Mouse (Mus musculus): ENCODE measurements around the gene Zhx3. TPM values are rescaled to one million over a fixed set of nuclear protein-coding genes. Genes with fewer than 3 reads are reported as not detected.
A peak's percentile ranks its signal among the peaks of the same experiment; 100 is the strongest.

Gene Zhx3
- polyA plus RNA-seq, 1 experiment from 2014 or later: 19.9 TPM

DNA sequence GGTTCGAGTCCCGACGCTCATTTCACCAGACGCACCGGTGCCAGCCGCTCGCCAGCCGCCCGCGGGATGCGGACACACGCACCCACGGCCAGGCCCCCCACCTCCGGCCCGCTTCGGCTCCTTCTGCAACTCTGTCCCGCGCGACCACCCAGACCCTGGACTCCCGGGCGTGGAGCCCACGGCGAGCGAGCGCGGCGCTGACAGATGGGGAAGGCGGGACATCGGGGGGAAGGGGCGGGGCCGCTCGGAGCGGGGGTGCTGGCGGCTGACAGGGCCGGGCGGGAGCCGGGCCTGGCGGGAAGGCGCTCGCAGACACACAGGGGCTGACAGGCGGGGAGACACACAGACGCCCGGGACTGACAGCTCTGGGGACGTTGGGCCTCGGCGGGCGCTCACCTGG, 403 bp downstream of the Zhx3 start:
- H3K4me1 ChIP-seq (ENCODE audit: control insufficient read depth, insufficient read depth, low read depth, low read length): peaks cover 13% of the 10 kb centered on the region
- H3K27ac ChIP-seq (ENCODE audit: low read depth, low read length): peak overlapping the region; percentile 99
- 1% methylated on average over 37 of the region's 47 CpGs for WGBS
- H3K4me2 ChIP-seq (ENCODE audit: low read length): peak overlapping the region; percentile 74
- H3K4me3 ChIP-seq (ENCODE audit: low read length): peak overlapping the region; percentile 84
- H3K9ac ChIP-seq (ENCODE audit: low read depth, low read length): peak overlapping the region; percentile 99
- no peaks in the 10 kb centered on the region for H3K27me3 ChIP-seq (replicated peaks; ENCODE audit: control insufficient read depth, insufficient read depth, low read length)
- ATAC-seq: peak; percentile 93
- no peaks in the 10 kb centered on the region for H3K9me3 ChIP-seq (ENCODE audit: control insufficient read depth, low read length)
- no peaks in the 10 kb centered on the region for H3K36me3 ChIP-seq (ENCODE audit: control insufficient read depth, insufficient read depth, low read length)

DNA sequence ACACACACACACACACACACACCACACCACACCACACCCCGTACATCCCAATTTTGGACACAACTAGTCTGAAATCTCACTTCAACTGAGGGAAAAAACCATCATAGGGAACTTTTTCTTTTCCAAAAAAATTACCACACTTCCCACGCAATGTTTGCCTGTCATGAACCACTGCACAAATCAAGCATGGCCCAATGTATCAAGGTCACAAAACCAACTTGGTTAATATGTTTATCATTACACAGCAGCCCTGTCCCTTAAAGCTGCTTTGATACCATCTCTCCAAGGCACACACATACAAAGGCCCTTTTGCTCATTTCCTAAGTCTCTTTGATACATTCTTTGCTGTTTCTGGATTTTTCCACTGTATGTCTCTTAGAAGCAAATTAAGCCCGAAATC, 1.5 kb downstream of the Zhx3 start:
- H3K9me3 ChIP-seq (ENCODE audit: control insufficient read depth, low read length): no peaks in the 10 kb centered on the region
- 80% methylated on average over 3 of the region's 3 CpGs for WGBS
- peak overlapping the region; percentile 54 for H3K4me2 ChIP-seq (ENCODE audit: low read length)
- peaks cover 13% of the 10 kb centered on the region for H3K4me1 ChIP-seq (ENCODE audit: control insufficient read depth, insufficient read depth, low read depth, low read length)
- no peaks in the 10 kb centered on the region for H3K36me3 ChIP-seq (ENCODE audit: control insufficient read depth, insufficient read depth, low read length)
- no peak for ATAC-seq
- peak overlapping the region; percentile 25 for H3K4me3 ChIP-seq (ENCODE audit: low read length)
- H3K9ac ChIP-seq (ENCODE audit: low read depth, low read length): 0 out of 2 replicates have a peak overlapping the region, but pooled peaks have one; percentile 5
- H3K27me3 ChIP-seq (replicated peaks; ENCODE audit: control insufficient read depth, insufficient read depth, low read length): no peaks in the 10 kb centered on the region
- H3K27ac ChIP-seq (ENCODE audit: low read depth, low read length): no peak overlapping the region

- Histone ChIP-seq H3K9me3 (ENCODE audit: control insufficient read depth, low read length) (no peaks in the 10 kb centered on the region), H3K4me1 (ENCODE audit: control insufficient read depth, insufficient read depth, low read depth, low read length) (peaks cover 13% of the 10 kb centered on the region), H3K9ac (ENCODE audit: low read depth, low read length) (no peak overlapping the region), H3K4me2 (ENCODE audit: low read length) (no peak overlapping the region), H3K4me3 (ENCODE audit: low read length) (no peak overlapping the region), H3K36me3 (ENCODE audit: control insufficient read depth, insufficient read depth, low read length) (no peaks in the 10 kb centered on the region), H3K27ac (ENCODE audit: low read depth, low read length) (no peak overlapping the region), H3K27me3 (replicated peaks; ENCODE audit: control insufficient read depth, insufficient read depth, low read length) (no peaks in the 10 kb centered on the region)
- no peak for ATAC-seq
- 71% methylated on average over 3 of the region's 3 CpGs for WGBS
Measured at GRCm38 (mm10) chr2:160869446-160869845, 3.4 kb downstream of the Zhx3 start.

DNA sequence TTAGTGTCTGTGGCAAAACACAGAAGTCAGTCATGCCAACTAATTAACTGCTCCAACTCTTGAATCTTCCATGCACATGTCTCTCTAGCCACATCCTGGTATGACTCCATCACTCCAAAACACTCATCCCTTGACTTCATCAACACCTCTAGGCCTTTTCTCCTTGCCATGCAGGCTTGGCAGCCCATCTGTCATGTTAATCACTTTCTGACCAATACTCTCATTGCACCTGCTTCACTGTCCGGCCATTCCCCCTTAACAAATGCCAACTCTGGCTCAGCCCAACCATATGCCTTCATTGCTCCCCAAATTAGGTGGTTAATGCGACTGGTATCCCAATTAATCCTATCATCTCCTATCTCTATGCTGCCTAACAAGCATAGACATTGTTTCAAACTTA, 7.5 kb downstream of the Zhx3 start:
- ATAC-seq: no peak
- Histone ChIP-seq H3K36me3 (ENCODE audit: control insufficient read depth, insufficient read depth, low read length) (no peaks in the 10 kb centered on the region), H3K9ac (ENCODE audit: low read depth, low read length) (no peak overlapping the region), H3K4me2 (ENCODE audit: low read length) (no peak overlapping the region), H3K27ac (ENCODE audit: low read depth, low read length) (no peak overlapping the region), H3K27me3 (replicated peaks; ENCODE audit: control insufficient read depth, insufficient read depth, low read length) (no peaks in the 10 kb centered on the region), H3K4me1 (ENCODE audit: control insufficient read depth, insufficient read depth, low read depth, low read length) (0 out of 2 replicates have a peak, but pooled peaks cover under 1% of the 10 kb centered on the region), H3K4me3 (ENCODE audit: low read length) (no peak overlapping the region), H3K9me3 (ENCODE audit: control insufficient read depth, low read length) (no peaks in the 10 kb centered on the region)
- WGBS: 76% methylated on average over 2 of the region's 2 CpGs

GRCm38 (mm10) chr2:160864112-160864511, 8.7 kb downstream of the Zhx3 start:
- Histone ChIP-seq H3K4me1 (ENCODE audit: control insufficient read depth, insufficient read depth, low read depth, low read length) (no peaks in the 10 kb centered on the region), H3K36me3 (ENCODE audit: control insufficient read depth, insufficient read depth, low read length) (no peaks in the 10 kb centered on the region), H3K27ac (ENCODE audit: low read depth, low read length) (no peak overlapping the region), H3K9ac (ENCODE audit: low read depth, low read length) (no peak overlapping the region), H3K4me2 (ENCODE audit: low read length) (no peak overlapping the region), H3K9me3 (ENCODE audit: control insufficient read depth, low read length) (no peaks in the 10 kb centered on the region), H3K4me3 (ENCODE audit: low read length) (no peak overlapping the region), H3K27me3 (replicated peaks; ENCODE audit: control insufficient read depth, insufficient read depth, low read length) (no peaks in the 10 kb centered on the region)
- ATAC-seq: no peak
- 91% methylated on average over 1 of the region's 1 CpGs for WGBS

- 85% methylated on average over 1 of the region's 1 CpGs for WGBS
- ATAC-seq: no peak
Measured at GRCm38 (mm10) chr2:160860363-160860762, 12.4 kb downstream of the Zhx3 start.

GRCm38 (mm10) chr2:160856359-160857102, 16.3 kb downstream of the Zhx3 start:
- Histone ChIP-seq H3K4me1 (ENCODE audit: control insufficient read depth, insufficient read depth, low read depth, low read length) (no peaks in the 10 kb centered on the region), H3K36me3 (ENCODE audit: control insufficient read depth, insufficient read depth, low read length) (no peaks in the 10 kb centered on the region), H3K27me3 (replicated peaks; ENCODE audit: control insufficient read depth, insufficient read depth, low read length) (no peaks in the 10 kb centered on the region), H3K27ac (ENCODE audit: low read depth, low read length) (no peak overlapping the region), H3K9ac (ENCODE audit: low read depth, low read length) (no peak overlapping the region), H3K9me3 (ENCODE audit: control insufficient read depth, low read length) (no peaks in the 10 kb centered on the region), H3K4me2 (ENCODE audit: low read length) (no peak overlapping the region), H3K4me3 (ENCODE audit: low read length) (no peak overlapping the region)
- WGBS: 81% methylated on average over 5 of the region's 5 CpGs
- ATAC-seq: no peak

More at GRCm38 (mm10) chr2:160860363-160860762, 12.4 kb downstream of the Zhx3 start:
- Histone ChIP-seq H3K4me1 (ENCODE audit: control insufficient read depth, insufficient read depth, low read depth, low read length) (no peaks in the 10 kb centered on the region), H3K4me2 (ENCODE audit: low read length) (no peak overlapping the region), H3K27me3 (replicated peaks; ENCODE audit: control insufficient read depth, insufficient read depth, low read length) (no peaks in the 10 kb centered on the region), H3K9me3 (ENCODE audit: control insufficient read depth, low read length) (no peaks in the 10 kb centered on the region), H3K36me3 (ENCODE audit: control insufficient read depth, insufficient read depth, low read length) (no peaks in the 10 kb centered on the region), H3K9ac (ENCODE audit: low read depth, low read length) (no peak overlapping the region), H3K27ac (ENCODE audit: low read depth, low read length) (no peak overlapping the region), H3K4me3 (ENCODE audit: low read length) (no peak overlapping the region)

DNA sequence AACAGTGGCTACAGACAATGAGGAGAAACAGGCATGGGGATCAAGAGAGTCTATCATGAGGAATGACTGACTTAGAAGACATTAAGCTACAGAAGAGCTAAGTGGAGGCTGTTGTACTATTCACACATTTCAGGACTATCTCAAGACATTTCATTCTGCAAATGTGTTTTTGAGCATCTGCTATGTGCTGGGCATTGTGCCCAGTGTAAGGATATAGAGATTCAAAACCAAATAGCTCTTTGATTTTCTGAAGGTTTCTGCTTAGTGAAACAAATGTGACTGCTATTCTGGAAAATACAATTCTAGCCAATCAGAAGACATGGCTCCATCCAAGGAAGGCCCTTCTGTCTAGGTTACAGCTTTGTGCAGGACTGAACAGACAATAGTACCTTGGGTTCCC, 18.1 kb downstream of the Zhx3 start:
- Histone ChIP-seq H3K9ac (ENCODE audit: low read depth, low read length) (no peak overlapping the region), H3K27me3 (replicated peaks; ENCODE audit: control insufficient read depth, insufficient read depth, low read length) (no peaks in the 10 kb centered on the region), H3K36me3 (ENCODE audit: control insufficient read depth, insufficient read depth, low read length) (no peaks in the 10 kb centered on the region), H3K4me1 (ENCODE audit: control insufficient read depth, insufficient read depth, low read depth, low read length) (no peaks in the 10 kb centered on the region), H3K4me3 (ENCODE audit: low read length) (no peak overlapping the region), H3K4me2 (ENCODE audit: low read length) (no peak overlapping the region), H3K27ac (ENCODE audit: low read depth, low read length) (no peak overlapping the region), H3K9me3 (ENCODE audit: control insufficient read depth, low read length) (no peaks in the 10 kb centered on the region)
- ATAC-seq: no peak

GRCm38 (mm10) chr2:160850360-160850759, 22.4 kb downstream of the Zhx3 start:
- H3K27ac ChIP-seq (ENCODE audit: low read depth, low read length): no peak overlapping the region
- H3K4me3 ChIP-seq (ENCODE audit: low read length): no peak overlapping the region
- H3K9ac ChIP-seq (ENCODE audit: low read depth, low read length): no peak overlapping the region
- WGBS: 81% methylated on average over 3 of the region's 3 CpGs
- H3K4me2 ChIP-seq (ENCODE audit: low read length): no peak overlapping the region
- no peak for ATAC-seq
- H3K27me3 ChIP-seq (replicated peaks; ENCODE audit: control insufficient read depth, insufficient read depth, low read length): no peaks in the 10 kb centered on the region
- H3K4me1 ChIP-seq (ENCODE audit: control insufficient read depth, insufficient read depth, low read depth, low read length): no peaks in the 10 kb centered on the region
- H3K36me3 ChIP-seq (ENCODE audit: control insufficient read depth, insufficient read depth, low read length): no peaks in the 10 kb centered on the region
- H3K9me3 ChIP-seq (ENCODE audit: control insufficient read depth, low read length): no peaks in the 10 kb centered on the region

Measured in hindbrain, embryonic 16.5 days (tissue).